Mouse (Mus musculus): ENCODE measurements around the gene Adgrg6. TPM values are rescaled to one million over a fixed set of nuclear protein-coding genes. Genes with fewer than 3 reads are reported as not detected.

Adgrg6 gene
- polyA plus RNA-seq, 1 experiment from 2014 or later = 1.1 TPM

DNA sequence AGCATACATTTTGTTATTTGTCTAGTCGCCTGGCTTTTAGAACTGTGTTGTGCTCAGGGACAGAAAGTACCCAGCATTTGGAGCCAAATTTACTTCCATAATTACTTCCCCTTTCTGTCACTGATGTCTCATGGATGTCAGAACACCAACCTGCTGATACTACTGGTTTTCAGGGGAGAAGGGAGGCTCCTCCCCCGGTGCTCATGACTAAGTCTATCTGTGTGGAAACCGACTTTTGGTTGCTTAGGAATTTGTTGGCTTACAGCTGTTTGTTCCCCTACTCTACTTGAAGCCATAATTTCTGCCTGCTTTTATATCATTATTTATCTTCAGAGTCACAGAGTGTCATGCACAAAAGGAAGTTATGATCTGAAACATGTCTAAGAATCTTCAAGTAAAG lies 14.4 kb downstream of the Adgrg6 start:
- no peak overlapping the region for H3K9ac ChIP-seq (replicated peaks)
- H3K4me3 ChIP-seq (replicated peaks) = no peak overlapping the region
- ATAC-seq = no peak
- WGBS = 87% methylated on average over 3 of the region's 3 CpGs
- no peak overlapping the region for H3K27ac ChIP-seq
- no peak overlapping the region for H3K4me2 ChIP-seq (replicated peaks)
- H3K9me3 ChIP-seq = no peaks in the 10 kb centered on the region
- no peaks in the 10 kb centered on the region for H3K36me3 ChIP-seq
- H3K27me3 ChIP-seq = no peaks in the 10 kb centered on the region
- H3K4me1 ChIP-seq (replicated peaks) = no peaks in the 10 kb centered on the region

DNA sequence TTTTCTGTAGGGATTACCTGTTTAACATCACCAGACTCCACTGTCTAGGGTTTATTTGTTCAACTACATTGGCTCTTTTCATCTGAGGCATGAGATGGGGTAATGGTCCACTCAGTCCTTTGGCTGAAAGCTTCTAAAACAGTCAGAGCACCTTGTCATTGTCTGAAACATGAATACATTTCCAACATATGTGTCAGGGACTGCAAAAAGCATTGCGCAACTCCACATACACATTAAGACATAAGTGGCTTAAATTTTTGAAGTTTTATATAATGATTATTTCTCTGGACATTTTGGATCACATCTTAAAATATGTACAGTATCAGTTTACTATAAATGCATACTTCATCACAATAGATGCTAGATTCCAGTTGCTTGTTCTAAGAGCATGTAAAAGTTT lies 14.8 kb downstream of the Adgrg6 start:
- WGBS = 100% methylated on average over 1 of the region's 1 CpGs
- H3K4me3 ChIP-seq (replicated peaks) = no peak overlapping the region
- H3K4me1 ChIP-seq (replicated peaks) = no peaks in the 10 kb centered on the region
- H3K27me3 ChIP-seq = no peaks in the 10 kb centered on the region
- no peaks in the 10 kb centered on the region for H3K36me3 ChIP-seq
- no peak overlapping the region for H3K4me2 ChIP-seq (replicated peaks)
- no peak overlapping the region for H3K27ac ChIP-seq
- H3K9ac ChIP-seq (replicated peaks) = no peak overlapping the region
- H3K9me3 ChIP-seq = no peaks in the 10 kb centered on the region
- no peak for ATAC-seq

DNA sequence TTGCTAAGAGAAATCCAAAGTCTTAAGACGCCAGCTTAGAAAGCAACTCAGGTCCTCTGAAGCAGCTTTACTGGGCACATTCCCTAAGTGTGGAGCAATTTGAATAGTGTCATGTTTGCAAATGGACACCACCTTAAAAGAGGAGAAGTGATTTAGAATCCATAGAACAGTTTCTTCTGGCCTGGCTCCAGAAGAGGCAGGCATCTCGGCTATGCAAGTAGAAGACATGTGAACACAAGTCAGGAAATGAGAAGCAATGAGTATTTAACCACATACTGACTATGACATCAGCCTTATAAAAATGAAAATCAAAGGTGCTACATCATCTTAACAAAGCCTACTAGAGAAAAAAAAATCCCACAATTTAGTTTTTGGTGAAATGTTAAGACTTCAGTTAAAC lies 17.7 kb downstream of the Adgrg6 start:
- no peak overlapping the region for H3K4me2 ChIP-seq (replicated peaks)
- no peak for ATAC-seq
- H3K4me1 ChIP-seq (replicated peaks) = no peaks in the 10 kb centered on the region
- WGBS = 86% methylated on average over 2 of the region's 2 CpGs
- H3K36me3 ChIP-seq = no peaks in the 10 kb centered on the region
- H3K4me3 ChIP-seq (replicated peaks) = no peak overlapping the region
- H3K9me3 ChIP-seq = no peaks in the 10 kb centered on the region
- no peaks in the 10 kb centered on the region for H3K27me3 ChIP-seq
- no peak overlapping the region for H3K27ac ChIP-seq
- H3K9ac ChIP-seq (replicated peaks) = no peak overlapping the region

DNA sequence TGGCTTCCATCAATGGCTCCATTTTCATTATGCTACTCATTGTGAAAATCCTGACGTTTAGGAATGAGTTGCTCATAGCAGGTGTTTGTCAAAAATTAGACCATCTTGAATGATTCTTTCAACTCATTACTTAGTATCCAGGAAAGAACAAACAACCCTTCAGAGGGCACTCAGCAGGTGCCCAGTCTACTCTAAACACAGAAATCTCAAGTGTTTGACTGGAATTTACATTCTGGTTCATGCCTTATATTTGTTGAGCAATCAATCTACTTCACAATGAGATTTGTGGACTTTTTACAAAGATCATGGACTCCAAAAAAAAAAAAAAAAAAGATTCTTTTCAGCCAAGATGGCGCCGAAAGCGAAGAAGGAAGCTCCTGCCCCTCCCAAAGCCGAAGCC lies 22.7 kb downstream of the Adgrg6 start:
- no peak for ATAC-seq
- no peaks in the 10 kb centered on the region for H3K4me1 ChIP-seq (replicated peaks)

DNA sequence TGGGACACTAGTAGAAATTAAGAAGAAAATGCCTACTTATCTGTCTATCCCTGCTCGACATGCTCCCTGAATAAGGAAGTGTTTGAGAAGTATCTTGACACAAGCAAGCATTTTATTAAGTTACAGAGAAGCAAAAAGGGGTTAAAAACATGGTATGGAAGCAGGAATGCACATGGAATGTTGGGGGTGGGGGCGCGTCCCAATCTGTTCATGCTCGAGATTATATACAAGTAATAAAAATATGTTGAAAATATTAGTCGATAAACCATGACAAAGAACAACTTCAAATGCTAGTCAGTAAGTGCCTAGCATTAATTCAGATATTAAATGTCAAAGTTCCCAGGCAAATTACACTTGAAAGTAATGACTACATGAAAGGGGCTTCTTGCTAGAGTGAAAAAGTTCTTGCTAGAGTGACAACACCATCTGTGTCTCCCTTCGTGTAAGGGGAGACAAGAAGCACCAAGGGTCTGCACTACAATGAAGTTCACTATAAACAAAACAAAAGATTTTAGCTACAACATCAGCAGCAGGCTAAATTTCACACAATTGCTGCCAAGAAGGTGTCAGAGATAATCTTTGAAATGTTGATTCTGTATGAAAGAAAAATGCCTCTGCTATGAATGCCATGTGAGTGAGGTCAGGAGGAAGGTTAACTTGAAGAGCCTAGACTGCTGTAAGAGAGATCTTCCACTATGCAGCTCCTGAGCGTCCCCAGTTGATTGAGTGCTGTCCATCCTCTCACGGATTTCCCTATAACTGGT lies 24.4 kb downstream of the Adgrg6 start:
- no peaks in the 10 kb centered on the region for H3K9me3 ChIP-seq
- H3K4me2 ChIP-seq (replicated peaks) = no peak overlapping the region
- no peak for ATAC-seq
- WGBS = 76% methylated on average over 8 of the region's 8 CpGs
- no peak overlapping the region for H3K9ac ChIP-seq (replicated peaks)
- H3K36me3 ChIP-seq = no peaks in the 10 kb centered on the region
- no peak overlapping the region for H3K27ac ChIP-seq
- H3K4me3 ChIP-seq (replicated peaks) = no peak overlapping the region
- no peaks in the 10 kb centered on the region for H3K4me1 ChIP-seq (replicated peaks)
- no peaks in the 10 kb centered on the region for H3K27me3 ChIP-seq

More for the DNA sequence above, 22.7 kb downstream of the Adgrg6 start:
- Histone ChIP-seq H3K9me3 (no peaks in the 10 kb centered on the region), H3K27me3 (no peaks in the 10 kb centered on the region), H3K27ac (no peak overlapping the region), H3K9ac (replicated peaks) (no peak overlapping the region), H3K4me3 (replicated peaks) (no peak overlapping the region), H3K36me3 (no peaks in the 10 kb centered on the region), H3K4me2 (replicated peaks) (no peak overlapping the region)
- WGBS = 90% methylated on average over 5 of the region's 5 CpGs

DNA sequence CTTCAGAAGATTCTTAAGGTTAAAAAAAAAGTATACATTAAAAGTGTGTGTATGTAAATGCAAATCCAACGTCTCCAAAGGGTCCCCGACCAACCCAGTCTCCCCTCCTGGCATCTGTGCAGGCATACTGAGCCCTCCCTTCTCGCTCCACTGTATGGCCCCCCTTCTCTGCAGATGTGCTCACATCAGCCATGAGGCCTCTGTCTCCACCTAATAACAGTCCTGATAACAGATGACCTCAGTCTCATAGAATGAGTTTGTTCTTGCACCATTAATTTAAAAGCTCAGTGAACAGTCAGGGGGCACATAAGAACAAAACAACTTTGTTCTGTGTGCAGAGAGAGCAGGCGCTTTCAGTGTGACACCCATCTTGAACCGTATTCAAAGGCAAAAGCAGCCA lies 27.6 kb downstream of the Adgrg6 start:
- Histone ChIP-seq H3K27me3 (no peaks in the 10 kb centered on the region), H3K36me3 (no peaks in the 10 kb centered on the region), H3K9ac (replicated peaks) (no peak overlapping the region), H3K4me2 (replicated peaks) (no peak overlapping the region), H3K9me3 (no peaks in the 10 kb centered on the region), H3K4me3 (replicated peaks) (no peak overlapping the region), H3K4me1 (replicated peaks) (no peaks in the 10 kb centered on the region), H3K27ac (no peak overlapping the region)
- ATAC-seq = no peak
- whole genome bisulfite sequencing = 66% methylated on average over 5 of the region's 5 CpGs

DNA sequence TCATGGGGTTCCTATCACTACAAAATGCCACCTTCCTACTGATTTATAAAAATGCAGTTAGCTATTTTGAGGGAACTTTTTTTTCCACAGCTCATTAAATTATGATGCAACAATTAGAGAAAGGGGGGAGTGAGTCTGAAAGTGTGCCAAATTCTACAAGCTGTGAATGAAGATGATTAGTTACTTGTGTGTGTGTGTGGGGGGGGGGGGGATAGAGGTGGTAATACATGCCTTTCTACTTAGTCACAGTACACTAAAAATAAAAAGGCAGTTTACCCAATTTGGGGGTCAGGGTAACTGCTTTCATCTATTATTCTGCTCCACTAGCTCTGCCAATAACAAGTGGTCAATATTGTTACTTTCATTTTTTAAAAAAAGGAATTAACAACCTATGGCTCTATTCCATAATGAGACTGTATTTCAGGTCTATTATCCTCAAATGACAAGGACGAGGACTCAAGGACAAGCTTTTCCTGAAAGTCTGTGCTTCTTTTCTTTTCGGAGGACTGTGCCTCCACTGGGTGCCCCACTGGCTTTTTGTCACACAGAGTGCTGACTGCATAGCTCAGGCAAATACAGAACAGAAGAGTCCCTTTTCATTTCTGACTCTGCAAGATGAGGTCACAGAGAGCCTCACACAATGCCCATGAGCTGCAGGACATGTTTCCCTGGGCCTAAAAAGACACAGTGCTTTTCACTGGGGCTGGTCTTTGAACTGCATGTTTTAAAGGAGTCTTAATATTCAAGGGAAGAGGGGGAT lies 33.4 kb downstream of the Adgrg6 start:
- H3K9me3 ChIP-seq = no peaks in the 10 kb centered on the region
- ATAC-seq = peak; percentile 82
- 11% methylated on average over 2 of the region's 2 CpGs for WGBS

DNA sequence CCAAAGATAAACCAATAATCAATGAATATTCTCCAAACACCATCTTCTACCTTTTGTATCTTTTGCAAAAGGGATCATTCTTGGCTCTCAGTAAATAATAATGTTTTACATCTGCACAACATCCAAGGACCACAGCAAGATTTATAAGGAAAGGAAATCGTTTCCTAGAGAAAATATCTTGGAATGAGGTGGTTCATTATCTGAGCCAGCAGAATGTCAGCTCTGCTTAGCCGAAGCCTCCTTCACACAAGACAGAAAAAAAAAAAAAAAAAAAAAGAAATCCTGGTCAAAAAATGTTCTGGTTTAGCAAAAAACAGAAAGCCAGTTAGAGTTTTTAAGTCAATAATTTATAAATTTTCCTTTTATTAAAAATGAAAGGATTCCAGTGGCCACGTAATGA lies 34.3 kb downstream of the Adgrg6 start:
- no peaks in the 10 kb centered on the region for H3K4me1 ChIP-seq (replicated peaks)
- no peaks in the 10 kb centered on the region for H3K36me3 ChIP-seq
- no peaks in the 10 kb centered on the region for H3K9me3 ChIP-seq
- no peaks in the 10 kb centered on the region for H3K27me3 ChIP-seq
- no peak overlapping the region for H3K4me2 ChIP-seq (replicated peaks)
- H3K9ac ChIP-seq (replicated peaks) = no peak overlapping the region
- no peak overlapping the region for H3K4me3 ChIP-seq (replicated peaks)
- ATAC-seq = no peak
- H3K27ac ChIP-seq = no peak overlapping the region
- WGBS = 84% methylated on average over 3 of the region's 3 CpGs

More for the DNA sequence above, 33.4 kb downstream of the Adgrg6 start:
- Histone ChIP-seq H3K4me3 (replicated peaks) (no peak overlapping the region), H3K4me1 (replicated peaks) (no peaks in the 10 kb centered on the region), H3K27ac (no peak overlapping the region), H3K4me2 (replicated peaks) (no peak overlapping the region), H3K27me3 (no peaks in the 10 kb centered on the region), H3K9ac (replicated peaks) (no peak overlapping the region), H3K36me3 (no peaks in the 10 kb centered on the region)

DNA sequence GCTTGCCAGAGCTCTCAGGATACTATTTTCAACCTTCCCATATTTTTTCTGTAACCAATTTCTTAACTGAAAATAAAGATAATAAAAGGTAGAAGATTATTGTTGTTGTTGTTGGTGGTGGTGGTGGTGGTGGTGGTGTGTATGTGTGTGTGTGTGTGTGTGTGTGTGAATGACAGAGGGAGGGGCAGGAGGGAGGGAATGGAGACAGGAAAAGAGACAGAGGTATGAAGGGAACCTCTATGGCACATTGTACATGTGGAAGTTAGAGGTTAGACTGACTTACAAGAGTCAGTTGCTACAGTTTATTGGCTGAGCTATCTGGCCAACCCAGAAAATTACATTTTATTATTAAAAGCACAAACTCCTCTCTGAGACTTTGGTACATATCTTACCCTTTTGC lies 49.8 kb downstream of the Adgrg6 start:
- Histone ChIP-seq H3K9me3 (no peaks in the 10 kb centered on the region), H3K4me2 (replicated peaks) (no peak overlapping the region), H3K4me3 (replicated peaks) (no peak overlapping the region), H3K27me3 (no peaks in the 10 kb centered on the region), H3K27ac (no peak overlapping the region), H3K4me1 (replicated peaks) (no peaks in the 10 kb centered on the region), H3K9ac (replicated peaks) (no peak overlapping the region), H3K36me3 (no peaks in the 10 kb centered on the region)
- no peak for ATAC-seq

DNA sequence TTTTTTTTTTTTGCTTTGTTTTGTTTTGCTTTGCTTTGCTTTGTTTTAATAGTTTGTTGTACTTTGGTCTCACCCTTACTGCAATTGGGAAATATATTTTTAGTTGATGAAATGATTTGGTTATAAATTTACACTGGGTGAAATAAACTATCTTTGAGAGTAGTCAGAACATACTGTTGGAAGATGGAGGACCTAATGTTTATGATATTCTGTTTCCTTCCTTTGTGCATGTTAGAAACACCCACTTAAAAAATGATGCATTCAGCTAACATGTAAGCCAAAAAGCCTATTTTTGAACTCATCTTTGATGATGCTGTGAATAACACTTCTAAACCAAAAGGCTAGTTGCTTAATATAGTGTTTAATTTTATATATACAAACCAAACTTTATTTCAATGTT lies 50.3 kb downstream of the Adgrg6 start:
- Histone ChIP-seq H3K27ac (no peak overlapping the region), H3K27me3 (no peaks in the 10 kb centered on the region), H3K36me3 (no peaks in the 10 kb centered on the region), H3K4me1 (replicated peaks) (no peaks in the 10 kb centered on the region), H3K4me2 (replicated peaks) (no peak overlapping the region), H3K9ac (replicated peaks) (no peak overlapping the region), H3K9me3 (no peaks in the 10 kb centered on the region), H3K4me3 (replicated peaks) (no peak overlapping the region)
- no peak for ATAC-seq

DNA sequence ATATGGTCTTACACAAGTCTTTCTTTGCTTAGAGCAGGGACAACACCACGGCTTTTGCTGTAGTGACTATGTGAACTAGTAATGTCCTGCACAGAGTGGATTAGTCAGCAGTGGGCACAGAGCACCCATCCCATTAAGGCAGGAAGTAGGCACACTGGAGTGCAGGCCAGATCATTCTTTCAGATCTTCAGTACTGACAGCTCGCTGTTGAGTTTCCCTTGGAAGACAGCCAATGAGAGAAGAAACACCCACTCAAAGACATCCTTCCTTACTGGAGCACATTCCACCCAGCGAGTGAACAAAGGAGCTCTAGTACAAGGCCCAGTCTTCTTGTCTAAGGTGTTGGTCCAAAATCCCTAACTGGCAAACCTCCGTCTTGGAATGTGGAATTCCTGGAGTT lies 53.6 kb downstream of the Adgrg6 start:
- Histone ChIP-seq H3K27me3 (no peaks in the 10 kb centered on the region), H3K4me1 (replicated peaks) (no peaks in the 10 kb centered on the region), H3K4me2 (replicated peaks) (no peak overlapping the region), H3K4me3 (replicated peaks) (no peak overlapping the region), H3K9ac (replicated peaks) (no peak overlapping the region), H3K36me3 (no peaks in the 10 kb centered on the region), H3K9me3 (no peaks in the 10 kb centered on the region), H3K27ac (no peak overlapping the region)
- 85% methylated on average over 4 of the region's 4 CpGs for WGBS
- no peak for ATAC-seq

DNA sequence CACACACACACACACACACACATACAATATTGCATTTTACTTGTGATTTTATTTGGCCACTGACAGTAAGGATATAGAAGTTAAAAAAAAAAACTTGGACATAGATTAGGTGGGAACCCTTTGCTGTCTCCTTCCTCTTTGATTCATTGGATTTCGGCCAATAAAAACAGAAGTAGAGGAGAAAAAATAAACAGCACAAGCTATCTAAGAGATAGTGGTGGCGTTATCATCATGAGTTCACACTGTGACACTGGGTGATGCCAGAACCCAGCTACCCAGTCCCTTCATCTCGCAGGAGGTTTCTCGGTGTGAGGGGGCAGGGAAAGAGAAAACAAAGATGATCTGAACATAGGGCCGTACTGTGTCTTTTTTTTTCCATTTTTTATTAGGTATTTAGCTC lies 62.2 kb downstream of the Adgrg6 start:
- Histone ChIP-seq H3K27ac (no peak overlapping the region), H3K36me3 (no peaks in the 10 kb centered on the region), H3K9ac (replicated peaks) (no peak overlapping the region), H3K4me1 (replicated peaks) (no peaks in the 10 kb centered on the region), H3K27me3 (no peaks in the 10 kb centered on the region), H3K9me3 (no peaks in the 10 kb centered on the region), H3K4me2 (replicated peaks) (no peak overlapping the region), H3K4me3 (replicated peaks) (no peak overlapping the region)
- 90% methylated on average over 5 of the region's 5 CpGs for WGBS
- no peak for ATAC-seq

DNA sequence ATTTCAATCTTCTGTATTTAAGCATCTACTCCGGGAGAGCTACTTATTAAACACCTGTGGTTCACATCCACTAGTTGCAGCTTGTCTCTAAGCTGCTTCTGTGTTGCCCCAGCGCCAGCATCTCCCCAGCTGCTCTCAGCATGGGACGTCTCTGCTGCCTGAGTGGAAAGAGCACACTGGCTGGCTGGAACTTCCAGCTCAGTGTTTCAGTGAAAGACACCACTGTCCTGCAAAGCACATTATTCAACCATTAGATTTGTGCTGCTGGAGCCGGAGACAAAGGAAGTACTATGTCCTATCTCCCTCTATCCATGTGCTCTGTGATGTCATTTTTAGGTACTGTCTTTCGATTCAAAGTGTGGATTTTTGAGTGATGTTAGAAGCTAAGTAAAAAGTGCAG lies 63.0 kb downstream of the Adgrg6 start:
- Histone ChIP-seq H3K4me1 (replicated peaks) (no peaks in the 10 kb centered on the region), H3K9me3 (no peaks in the 10 kb centered on the region), H3K9ac (replicated peaks) (no peak overlapping the region), H3K36me3 (no peaks in the 10 kb centered on the region), H3K27me3 (no peaks in the 10 kb centered on the region), H3K27ac (no peak overlapping the region), H3K4me2 (replicated peaks) (no peak overlapping the region), H3K4me3 (replicated peaks) (no peak overlapping the region)
- peak; percentile 68 for ATAC-seq
- WGBS = 42% methylated on average over 5 of the region's 5 CpGs
